Mouse (Mus musculus) cerebellum, adult 8-10 months (tissue): ENCODE measurements at regions not wholly inside any gene's neighbourhood (a gene's known extent, or its start where the extent isn't known, plus 50 kb on each side); places are given as distances from the start of the nearest gene placed in this dataset.

Experiments used
- DNase-seq: peaks from one replicate; pipeline ENCODE4 v3.0.0; 2022

DNA sequence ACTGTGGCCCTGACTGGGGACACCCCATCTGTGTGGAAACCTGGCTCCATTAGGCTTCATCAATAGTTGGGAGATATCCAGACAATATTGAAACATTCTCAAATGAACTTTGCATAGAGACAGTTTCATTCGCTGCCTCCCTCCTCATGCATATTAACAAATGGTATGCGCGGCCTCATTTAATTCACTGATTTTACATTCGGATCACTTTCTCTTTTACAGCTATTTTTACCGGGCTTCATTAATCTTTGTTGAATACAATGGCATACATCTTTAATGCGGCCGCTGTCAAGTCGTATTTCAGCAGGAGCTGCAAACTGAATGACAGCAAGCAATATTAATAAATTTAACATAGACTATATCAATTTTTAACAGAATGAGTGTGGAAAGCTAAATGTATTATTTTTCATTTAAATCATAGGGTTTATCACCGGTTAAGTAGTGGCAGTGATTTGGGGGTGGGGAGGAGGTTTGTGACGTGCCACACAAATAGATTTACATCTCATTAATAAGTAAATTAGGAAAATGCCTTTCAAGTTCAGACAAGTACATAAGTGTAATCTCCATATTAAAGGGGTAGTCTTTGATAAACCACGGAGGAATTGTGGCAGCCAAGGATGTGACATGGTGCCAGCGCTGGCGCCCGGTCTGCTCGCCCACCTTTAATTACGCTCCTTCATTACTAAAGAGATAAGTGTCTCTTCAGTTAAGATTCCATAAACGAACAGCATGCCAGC is 480.4 kb upstream of the Mki67 start:
- no peak for DNase-seq

DNA sequence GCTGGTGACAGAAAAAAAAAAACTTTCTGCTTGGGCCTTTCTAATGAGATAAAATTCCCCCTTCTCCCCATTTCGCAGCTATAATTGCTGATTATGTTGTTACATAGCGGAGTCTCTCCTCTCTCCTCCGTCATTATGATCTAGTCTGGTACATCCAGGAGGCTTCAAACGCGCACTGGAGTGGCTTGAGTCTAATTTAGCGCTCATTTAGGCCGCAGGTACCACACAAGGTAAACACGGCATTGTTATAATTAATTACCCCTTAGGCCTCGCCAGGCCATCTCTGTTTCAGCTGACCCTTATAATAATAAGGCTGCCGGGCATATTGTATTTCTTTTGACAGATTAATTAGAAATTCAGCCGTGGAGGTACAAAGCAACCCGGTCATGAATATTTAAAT is 492.7 kb upstream of the Mki67 start:
- DNase-seq, result no peak

DNA sequence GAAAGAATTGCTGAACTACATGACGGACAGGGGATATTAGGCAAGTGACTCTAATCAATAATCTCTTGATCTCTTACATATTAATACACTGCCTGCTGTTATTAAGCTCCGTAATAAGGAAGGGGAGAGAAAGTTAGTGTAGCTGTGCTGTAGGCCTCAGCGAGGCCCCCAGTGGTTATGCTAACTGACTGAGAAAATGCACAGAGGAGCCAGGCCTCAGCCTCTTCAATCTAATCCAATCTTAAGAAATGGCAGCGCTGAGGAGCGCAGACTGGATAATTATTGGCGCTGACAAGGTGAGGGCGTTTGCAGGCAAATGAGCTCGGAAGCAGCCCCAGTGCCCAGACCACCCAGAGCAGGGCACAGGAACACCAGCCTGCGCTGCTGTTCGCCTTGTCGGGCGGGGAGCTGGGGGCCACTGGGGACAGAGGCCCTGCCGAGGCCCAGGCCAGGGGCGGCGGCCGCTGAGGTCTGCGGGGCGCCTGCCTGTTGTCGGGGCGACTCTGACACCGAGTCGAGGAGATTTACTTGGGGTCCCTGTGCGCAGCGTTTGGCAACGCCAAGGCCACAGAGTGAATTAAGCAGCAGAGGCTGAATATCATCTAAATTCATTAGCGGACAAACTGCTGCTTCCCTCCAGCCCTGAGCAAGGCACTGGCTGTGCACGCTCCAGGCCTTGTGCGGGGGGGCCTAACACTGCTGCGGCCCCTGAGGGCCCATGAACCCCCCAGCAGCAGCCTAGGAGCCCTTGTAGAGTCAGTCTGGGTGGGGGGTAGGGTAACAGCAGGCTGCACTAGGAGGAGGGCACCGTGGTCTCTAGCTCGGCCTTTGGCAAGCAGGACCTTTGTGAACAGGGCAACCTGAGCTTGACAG is 493.4 kb upstream of the Mki67 start:
- DNase-seq, result no peak

DNA sequence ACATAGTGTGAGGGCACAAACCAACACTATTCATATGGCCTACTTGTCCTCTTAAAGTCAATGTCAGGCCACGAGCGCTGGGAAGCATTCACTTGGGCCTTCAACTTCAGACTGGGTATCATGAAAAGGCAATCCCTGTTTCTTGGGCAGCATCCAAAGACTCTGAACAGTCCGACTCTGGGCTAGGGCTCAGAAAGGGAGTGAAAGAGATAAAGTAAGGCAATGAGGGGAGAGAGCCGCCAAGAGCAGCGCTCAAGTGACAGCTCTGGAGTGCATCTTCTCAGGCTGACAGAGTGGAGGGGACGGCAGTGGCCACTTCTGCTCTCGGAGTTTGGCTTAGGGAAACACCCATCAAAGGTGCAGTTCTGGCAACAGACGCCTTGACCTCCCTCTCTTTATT is 496.3 kb upstream of the Mki67 start:
- no peak for DNase-seq

DNA sequence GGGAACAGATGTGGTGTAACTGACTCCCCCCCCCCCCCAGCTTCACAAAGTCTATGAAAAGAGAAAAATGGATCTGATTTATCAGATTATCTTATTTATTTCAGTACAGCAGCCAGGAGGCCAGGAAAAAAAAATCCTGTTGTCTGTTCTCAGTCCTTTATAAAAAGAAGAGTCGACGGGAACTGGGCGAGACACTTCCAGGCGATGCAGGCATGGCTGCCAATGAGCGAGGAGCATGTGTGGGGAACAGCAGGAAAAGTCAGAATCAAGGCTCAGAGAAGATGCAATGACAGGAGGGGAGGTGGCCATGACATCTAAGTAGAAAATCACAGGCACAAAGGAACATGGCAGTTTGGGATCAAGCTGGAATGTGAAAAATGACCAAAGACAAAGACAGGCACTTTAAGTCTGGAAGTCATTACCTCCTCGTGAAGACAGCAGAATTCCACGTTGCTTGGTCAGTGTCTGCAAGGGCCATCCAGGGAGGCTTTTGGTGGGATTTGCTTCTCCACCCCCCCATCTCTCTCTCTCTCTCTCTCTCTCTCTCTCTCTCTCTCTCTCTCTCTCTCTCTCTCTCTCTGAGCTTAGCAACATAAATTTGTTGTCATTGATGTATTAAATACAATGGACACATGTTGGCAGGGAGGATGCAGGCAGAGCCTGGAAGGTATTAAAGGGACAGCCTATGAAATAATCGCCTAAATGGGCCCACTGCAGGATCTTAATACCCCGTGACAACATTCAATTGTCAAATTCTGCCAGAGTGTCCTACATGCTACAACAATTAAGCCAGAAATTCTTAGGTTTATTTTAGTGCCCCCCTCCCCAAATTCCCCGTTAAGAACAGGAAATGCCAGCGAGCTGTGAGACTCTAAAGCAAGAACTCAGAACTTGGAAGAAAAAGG is 497.1 kb upstream of the Mki67 start:
- DNase-seq, result no peak

DNA sequence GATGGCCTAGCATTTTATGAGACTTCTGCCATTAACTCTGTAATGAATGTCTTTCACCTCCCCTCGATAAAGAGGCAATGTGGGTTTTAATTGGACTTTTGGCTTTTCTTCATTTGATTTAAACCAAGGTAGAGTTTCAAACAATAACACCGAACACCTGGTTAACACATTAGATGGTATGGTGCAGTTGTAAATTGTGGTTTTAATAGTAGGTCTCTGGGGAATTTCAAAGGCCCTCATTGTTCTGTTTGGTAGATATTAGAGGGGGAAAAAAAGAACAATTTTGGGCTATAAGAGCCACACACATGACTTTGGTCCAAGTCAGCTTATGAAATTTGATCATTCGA is 497.8 kb upstream of the Mki67 start:
- DNase-seq, result no peak

DNA sequence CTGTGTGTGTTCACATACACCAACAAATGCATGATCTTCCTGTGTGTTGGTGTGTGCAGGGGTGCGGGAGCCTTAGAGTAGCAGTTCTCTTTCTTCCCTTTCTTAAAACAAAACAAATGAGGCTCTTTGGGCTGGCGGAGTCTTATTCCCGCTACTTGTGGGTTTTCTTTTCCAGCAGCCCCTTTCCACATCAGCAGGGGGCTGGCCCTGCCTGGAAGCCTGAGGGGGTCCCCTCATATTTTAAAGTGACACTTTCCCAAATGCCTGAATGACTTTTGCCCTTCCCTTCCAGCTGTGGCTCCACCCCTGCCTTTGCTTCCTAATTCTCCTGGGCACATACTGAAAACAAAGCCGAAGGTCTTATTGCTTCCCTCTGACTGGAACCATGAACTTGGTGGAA is 498.3 kb upstream of the Mki67 start:
- no peak for DNase-seq

DNA sequence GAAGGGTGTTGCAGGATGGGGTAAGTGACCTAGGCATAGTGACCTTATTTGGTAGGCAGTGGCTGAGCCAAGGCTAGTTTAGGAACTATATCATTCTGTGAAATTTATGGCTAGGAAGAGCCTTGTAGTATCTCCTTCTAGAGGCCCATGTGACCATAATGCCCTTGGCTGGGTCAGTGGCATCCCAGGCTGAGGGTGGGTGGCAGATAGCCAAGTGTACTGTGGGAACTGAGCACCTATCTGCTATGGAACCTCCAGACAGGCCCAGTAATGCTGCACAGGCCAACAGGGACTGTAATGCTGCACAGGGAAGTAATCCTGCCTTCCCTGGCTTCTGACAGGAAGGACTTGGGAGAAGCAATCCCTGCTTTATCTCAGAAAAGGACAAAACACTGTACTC is 500.6 kb upstream of the Mki67 start:
- DNase-seq, result no peak

DNA sequence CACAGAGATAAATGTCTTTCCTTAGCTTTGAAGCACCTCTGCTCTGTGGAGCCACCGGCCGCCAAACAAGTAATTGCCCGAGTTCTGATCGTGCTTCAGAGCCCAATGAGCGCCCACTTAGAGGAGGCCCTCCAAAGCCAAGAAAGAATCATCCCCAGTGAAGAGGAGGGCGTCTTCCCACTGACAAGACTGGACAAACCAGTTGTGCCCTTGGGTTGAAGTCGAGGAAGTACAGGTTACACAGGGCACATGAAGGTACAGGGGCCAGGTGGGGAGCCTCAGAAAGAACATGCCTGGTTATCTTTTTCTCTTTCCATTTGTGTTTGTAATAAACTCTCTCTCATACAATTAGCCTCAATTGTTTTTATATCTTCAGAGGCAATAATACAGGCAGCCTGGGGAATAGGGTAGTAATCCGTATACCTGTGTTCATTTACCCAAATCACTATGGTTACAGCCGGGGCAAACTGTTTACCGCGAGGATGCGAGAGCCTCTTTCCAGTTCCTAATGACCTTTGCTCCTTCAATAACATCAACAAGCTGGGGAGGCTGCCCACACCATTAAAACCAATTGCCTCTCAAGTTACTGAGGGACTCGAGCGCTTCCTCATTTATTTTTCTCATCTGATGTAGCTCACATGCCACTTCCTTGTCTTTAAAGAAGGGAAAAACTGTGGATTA is 503.5 kb upstream of the Mki67 start:
- DNase-seq, result no peak

DNA sequence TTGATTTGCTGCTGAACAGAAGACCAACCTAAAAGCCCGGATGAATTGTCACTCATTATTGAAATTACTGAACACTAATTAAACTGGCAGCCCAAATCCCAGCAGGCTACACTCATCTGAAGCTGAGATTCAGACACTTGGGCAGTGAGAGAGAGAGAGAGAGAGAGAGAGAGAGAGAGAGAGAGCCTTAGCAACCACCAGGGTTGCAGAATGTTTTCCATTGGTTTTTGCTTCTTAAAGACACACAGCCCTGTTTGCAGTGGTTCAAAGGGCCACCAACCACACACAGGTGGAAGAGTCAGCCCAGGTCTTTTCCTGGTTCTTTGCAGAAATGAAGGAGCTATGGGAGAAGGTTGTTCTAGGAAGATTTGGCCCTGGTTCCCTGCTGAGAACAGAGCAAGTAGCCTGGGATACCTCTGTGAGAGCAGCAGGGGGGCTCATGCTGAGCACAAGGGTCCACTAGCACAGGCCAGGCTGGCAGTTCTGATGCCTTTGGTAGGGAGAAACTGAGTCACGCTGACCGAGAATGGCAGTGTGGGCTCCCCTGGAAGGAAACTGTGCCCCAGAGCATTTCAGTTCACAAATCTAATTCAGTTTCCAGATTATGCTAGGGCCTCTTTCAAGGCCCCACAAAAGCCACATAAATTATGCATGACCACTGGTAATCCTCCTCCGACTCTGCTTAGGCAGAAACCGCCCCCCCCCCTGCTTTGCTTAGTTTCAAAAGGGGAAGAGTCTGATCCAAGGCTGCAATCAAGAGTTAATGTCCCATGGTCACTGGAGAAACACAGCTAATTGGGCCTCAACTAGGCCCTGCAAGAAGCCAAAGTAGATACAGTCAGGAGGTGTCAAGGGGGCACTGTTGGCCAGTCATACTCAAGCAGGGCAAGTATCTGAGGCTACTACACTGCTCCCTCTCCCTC is 504.3 kb upstream of the Mki67 start:
- no peak for DNase-seq

DNA sequence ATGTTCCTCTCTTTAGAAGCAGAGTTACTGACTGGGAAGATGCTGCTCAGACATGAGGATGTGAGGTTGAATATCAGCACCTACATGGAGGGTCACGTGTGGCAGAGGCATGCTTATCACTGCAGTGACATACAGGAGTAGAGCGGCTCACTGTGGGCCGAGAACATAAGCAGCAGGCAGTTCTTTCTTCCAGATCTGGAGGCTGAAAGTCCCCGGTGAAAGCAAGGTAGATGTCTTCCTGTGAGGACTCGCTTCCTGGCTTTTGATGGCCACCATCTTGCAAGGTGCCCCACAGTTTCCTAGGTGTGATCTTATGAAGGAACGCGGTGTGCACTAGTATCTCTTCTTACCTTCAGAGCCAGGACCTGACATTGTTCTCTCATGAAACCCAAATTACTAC is 505.5 kb upstream of the Mki67 start:
- DNase-seq, result no peak

DNA sequence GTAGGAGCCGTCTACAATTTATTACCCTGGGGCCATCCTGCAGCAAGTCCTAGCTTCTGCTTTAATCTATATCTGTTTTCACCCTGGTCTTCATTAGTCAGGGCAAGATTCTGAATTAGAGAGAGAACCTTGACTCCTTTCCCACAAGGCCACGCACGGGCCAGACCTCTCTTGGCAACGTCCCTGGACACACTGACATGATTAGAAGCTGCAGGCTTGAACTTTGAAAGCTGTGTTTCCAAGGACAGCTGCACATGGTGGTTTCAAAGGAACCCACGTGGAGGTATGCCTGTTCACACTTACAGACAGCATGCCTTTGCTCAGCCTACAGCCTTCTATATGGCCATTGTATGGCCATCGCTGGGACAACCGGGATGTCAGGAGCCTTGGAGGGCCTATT is 509.9 kb upstream of the Mki67 start:
- DNase-seq, result no peak

DNA sequence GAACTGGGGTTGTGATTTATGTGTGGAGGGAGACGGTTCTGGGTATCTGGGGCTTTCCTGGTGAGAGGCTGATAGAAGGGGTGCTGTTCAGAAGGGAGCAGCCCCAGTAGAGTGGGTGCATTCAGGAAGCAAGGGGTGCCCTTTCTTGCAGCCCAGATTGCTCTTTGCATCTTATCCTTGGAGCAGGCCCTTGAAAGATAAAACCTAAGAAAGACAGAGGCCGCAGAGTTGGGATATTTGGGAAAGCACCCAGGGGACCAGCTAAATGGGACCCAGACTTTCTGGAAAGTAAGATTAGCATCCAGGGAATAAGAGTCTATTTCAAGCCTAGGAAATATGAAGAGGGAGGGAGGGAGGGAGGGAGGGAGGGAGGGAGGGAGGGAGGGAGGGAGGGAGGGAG is 512.2 kb upstream of the Mki67 start:
- no peak for DNase-seq

DNA sequence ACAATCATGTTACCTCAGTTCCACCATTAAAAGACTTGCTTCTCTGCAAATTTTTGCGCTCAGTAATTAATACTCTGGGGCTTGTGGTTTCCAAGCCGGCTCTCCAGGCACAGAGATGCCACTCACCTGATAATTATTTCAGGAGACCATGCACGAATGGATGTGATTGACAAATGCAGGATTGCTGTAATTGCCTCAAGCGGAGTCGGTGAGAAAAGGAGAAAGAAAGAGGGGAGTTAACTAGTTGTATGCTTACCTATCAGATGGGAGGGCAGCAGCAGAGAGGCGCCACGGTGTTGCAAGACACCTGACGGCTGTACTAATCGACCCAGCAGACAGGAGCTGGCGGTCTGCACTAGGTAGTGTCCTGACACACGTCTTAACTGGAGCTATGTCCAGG is 513.4 kb upstream of the Mki67 start:
- DNase-seq, result no peak

DNA sequence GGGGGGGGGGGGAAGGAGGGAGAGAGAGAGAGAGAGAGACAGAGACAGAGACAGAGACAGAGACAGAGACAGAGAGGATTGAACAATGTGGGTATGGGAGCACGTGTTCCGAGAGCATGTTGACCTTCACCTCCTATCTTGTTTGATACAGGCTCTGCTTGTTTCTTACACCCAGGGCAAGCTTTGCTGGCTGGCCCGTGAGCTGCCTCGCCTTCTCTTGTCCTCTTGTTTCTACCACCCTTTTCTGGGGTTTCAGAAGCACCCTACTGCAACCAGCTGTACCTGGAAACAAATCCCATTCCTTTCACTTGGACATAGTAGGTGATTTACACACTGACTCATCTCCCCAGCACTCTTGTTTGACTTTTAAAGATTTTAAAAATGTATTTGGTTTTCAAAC is 516.0 kb upstream of the Mki67 start:
- no peak for DNase-seq

DNA sequence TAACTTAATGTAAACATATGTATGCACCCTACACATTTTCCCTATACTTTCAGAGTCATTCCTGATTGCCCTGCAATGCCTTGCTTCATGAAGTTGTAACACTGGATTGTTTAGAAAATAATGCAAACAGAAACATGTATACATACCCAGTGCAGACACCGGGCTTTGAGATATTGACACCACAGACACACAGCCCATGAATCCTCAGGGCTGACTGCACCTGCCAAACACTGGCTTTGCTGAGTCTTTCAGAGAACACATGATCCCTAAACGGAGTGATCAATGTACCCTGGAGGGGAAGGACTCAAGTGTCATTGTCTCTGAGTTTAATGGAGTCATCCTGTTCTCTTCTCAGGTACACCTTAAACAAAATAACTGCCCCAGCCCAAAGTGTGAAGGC is 519.4 kb upstream of the Mki67 start:
- no peak for DNase-seq

DNA sequence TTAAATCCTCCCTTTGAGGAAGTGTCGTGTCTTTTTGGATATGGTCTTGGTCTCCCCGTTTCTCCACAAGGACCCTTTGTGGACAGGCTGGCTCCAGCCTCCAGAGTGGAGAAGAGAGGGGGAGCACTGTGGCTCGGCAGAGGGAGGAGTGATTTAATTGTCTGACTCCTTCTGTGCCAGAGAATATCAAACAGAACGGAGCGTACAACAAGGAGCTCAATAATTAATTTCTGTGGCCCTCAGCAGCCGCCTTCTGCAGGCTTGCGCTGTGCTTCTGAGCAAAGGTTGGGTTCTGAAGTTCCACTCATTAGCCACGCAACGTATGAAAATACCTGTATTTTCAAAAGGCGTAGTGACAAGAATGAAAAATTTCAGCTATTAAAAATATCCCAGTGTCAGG is 520.2 kb upstream of the Mki67 start:
- no peak for DNase-seq

DNA sequence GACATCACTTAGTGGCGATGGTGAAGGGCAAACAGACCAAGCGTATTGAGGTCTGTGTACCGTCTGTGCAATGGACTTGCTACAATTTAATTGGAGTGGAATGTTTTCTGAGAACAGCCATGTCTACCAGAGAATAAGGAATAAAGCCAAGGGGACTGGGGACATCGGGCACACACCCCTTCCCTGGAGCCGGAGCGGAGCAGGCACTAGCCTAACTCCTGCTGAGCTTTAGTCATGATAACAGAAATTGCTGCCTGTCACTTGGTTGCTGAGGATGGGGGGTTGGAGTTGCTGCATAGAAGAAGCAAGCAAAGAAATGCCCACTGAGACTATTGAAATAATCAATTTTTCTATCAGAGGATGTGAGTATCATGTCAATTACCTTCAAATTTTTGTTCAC is 549.5 kb upstream of the Mki67 start:
- DNase-seq, result no peak

DNA sequence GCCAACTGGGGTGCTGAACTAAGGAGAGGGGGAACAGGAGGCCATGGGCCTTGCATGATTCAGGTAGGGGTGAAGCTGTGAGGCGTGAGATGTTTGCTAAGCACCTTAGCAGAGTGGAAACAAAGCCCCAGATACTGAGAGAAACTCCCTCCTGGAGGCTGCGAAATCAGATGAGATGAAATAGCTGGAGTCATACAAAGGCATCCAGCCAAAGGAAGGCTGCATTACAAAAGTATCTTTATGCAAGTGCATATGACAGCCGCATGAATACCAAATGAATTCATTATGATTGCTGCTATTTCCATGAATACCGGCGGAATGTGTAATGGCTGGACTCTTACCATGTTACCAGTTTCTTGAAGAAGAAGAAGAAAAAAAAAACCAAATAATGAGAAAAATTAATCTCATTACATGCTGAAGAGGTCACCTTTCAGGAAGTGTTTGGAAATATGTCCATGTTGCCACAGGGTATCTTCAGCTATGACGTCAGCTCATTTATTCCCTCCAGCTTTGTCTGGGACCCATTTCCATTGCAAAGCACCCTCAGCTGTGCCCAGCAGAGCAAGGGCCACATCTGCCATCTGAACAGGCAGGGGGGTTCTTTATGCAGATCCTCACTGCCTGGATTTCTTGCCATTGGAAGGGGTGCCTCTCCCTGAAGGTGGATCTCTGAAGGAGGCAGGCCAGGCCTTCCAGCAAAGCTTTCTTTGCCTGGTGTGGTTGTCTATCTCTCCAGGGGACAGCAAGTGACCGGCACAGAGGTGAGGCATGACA is 551.7 kb upstream of the Mki67 start:
- no peak for DNase-seq

DNA sequence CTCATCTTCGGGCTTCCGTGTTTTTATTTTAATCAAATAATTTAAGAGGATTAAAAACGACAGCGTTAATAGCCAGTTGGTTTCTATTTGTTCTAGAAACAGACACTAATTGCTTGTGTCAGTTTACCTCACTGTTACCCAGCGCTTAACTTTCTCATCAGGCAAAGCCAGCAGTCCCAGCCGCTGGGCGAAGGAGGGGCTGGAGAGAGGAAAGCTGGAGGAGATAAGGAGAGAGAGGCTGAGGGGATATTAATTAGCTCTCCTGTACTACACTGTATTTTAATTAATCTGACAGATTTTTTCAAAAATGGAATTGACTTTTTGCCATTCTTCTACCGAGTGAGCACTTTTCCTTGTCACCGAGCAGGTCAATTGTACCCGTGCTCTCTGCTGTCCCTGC is 559.5 kb upstream of the Mki67 start:
- no peak for DNase-seq

DNA sequence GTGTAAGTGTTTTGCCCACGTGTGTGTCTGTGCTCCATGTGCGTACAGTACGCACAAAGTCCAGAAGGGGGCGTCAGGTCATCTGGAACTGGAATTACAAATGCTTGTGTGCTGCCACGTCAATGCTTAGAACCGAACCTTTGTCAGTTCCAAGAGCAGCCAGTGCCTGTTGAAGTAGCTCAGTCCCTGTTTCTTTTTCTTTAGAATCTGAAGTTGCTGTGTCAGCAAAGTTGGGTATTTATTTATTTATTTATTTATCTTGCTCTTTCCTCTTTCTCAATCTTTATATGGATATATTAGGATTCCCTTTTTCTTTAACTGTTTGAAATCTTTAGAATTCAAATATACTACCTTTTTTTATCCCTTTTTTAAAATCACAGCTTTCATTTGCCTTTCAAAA is 567.6 kb upstream of the Mki67 start:
- no peak for DNase-seq
